Mouse (Mus musculus) c-Kit-positive CD71-negative TER-119-negative erythroid progenitor cells, embryonic 14.5 days (primary cell): Measurements from ENCODE around the gene Hist2h3c2.

Experiments
- DNase-seq: peaks from one replicate; pipeline ENCODE4 v3.0.0-alpha.2; 2013; ENCODE audit warnings: low read depth

Gene Hist2h3c2

GRCm38 (mm10) chr3:96196437-96197128, 42.3 kb downstream of the Hist2h3c2 start:
- DNase-seq: no peak

- DNase-seq: no peak
These were observed 43.2 kb downstream of the Hist2h3c2 start for GRCm38 (mm10) chr3:96195616-96196313.

GRCm38 (mm10) chr3:96194966-96195365, 44.0 kb downstream of the Hist2h3c2 start:
- no peak for DNase-seq

DNA sequence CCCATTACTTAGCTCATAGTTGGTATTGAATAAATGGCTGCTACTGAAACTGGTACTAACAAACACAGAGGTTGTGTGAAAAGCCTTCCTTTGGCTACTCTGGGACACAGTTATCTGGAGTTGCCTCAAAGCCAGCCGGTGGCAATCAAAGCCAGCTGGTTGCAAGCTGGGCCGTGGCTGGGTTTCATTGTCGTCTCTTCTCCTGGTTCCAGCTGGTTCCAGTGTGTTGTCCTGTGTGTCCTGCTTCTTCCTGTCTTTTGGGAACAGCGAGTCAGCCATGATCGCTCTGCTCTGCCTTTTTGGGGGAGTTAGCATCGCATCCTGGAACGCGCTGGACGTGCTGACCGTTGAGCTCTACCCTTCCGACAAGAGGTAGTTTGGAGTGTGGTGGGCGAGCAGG, 46.0 kb downstream of the Hist2h3c2 start:
- DNase-seq: no peak
